Mouse (Mus musculus) lung, embryonic 14.5 days (tissue): ENCODE data around the gene Rps21. TPM values are rescaled to one million over a fixed set of nuclear protein-coding genes. Genes with fewer than 3 reads are reported as not detected.

Experiments
- ATAC-seq: fragments of 200-750 bp; cut with Nextera tagmentation; 2 replicates; pipeline ENCODE4 v1.8.0; 2017; ENCODE audit warnings: mild to moderate bottlenecking, moderate TSS enrichment, moderate library complexity; ENCODE audit not compliant: insufficient read depth
- DNase-seq: peaks from one replicate; pipeline ENCODE4 v3.0.0-alpha.2; 2015
- H3K27ac ChIP-seq: fragments of 300-500 bp; sonication (generic); 2 replicates; pipeline ENCODE4 v1.5.1; 2014; ENCODE audit warnings: low read depth, mild to moderate bottlenecking, moderate library complexity
- H3K27me3 ChIP-seq: fragments of 300-500 bp; sonication (generic); 2 replicates; pipeline ENCODE4 v1.6.1; 2014; ENCODE audit warnings: low read length, control low read depth; ENCODE audit not compliant: insufficient read depth
- H3K36me3 ChIP-seq: fragments of 300-500 bp; sonication (generic); 2 replicates; pipeline ENCODE4 v1.6.1; 2014; ENCODE audit warnings: control low read depth; ENCODE audit not compliant: insufficient read depth
- H3K4me1 ChIP-seq: fragments of 300-500 bp; sonication (generic); 2 replicates; pipeline ENCODE4 v1.6.1; 2014; ENCODE audit warnings: antibody characterized with exemption, control low read depth; ENCODE audit not compliant: insufficient read depth
- H3K4me2 ChIP-seq: fragments of 300-500 bp; sonication (generic); 2 replicates; pipeline ENCODE4 v1.6.1; 2014; ENCODE audit warnings: mild to moderate bottlenecking
- H3K4me3 ChIP-seq: fragments of 300-500 bp; sonication (generic); 2 replicates; pipeline ENCODE4 v1.5.1; 2014; ENCODE audit warnings: low read depth, low read length
- H3K9ac ChIP-seq: fragments of 300-500 bp; sonication (generic); 2 replicates; pipeline ENCODE4 v1.6.1; 2014
- H3K9me3 ChIP-seq: fragments of 300-500 bp; sonication (generic); 2 replicates; pipeline ENCODE4 v1.6.1; 2016; ENCODE audit warnings: low read depth, low read length, control low read depth
- CTCF ChIP-seq: IDR thresholded peaks from 2 replicates; pipeline ENCODE4 v1.5.1; 2016; ENCODE audit warnings: antibody characterized with exemption, low read depth
- WGBS: fragments of 180-500 bp; shearing (Covaris S2); extraction: QIAGEN DNeasy Blood & Tissue Kit; methylation state at CpG from one replicate; pipeline ENCODE4 v1.1.7; 2014; 5-methylcytosine and 5-hydroxymethylcytosine counted together
- polyA plus RNA-seq: library from polyadenylated mRNA; unstranded; fragments of >200 nt; fragmentation: Nextera tagmentation; extraction: Ambion mirVana; gene quantifications from 2 replicates; pipeline ENCODE4 v1.2.1, GENCODE M21; 2014

Gene Rps21
- polyA plus RNA-seq, 1 experiment from 2014 or later: 630 TPM

DNA sequence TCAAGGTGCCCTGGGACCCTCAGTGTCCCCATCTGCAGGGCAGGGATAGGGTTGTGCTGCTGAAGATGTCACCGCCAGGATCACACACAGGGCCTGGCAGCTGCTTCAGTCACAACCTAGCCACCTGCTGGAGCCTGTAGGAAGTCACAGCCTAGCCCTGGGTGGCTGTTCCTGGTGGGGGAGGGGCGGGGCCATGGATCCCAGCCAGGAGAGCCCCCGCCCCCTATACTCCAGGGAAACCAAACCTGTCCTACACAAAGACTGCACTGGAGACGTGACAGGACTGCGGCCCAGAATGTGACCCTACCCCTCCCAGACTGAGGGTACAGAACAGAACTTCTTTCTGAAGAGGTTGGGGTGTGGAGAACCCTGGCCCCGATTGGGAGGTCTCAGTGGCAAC is 34.9 kb upstream of the Rps21 start:
- Histone ChIP-seq H3K27me3 (peaks cover 25% of the 10 kb centered on the region), H3K4me2 (peak overlapping the region; percentile 92), H3K27ac (peak overlapping the region; percentile 70), H3K36me3 (no peaks in the 10 kb centered on the region), H3K9me3 (no peaks in the 10 kb centered on the region), H3K9ac (no peak overlapping the region; the same call in 1 of the 2 replicates), H3K4me1 (peaks cover 45% of the 10 kb centered on the region), H3K4me3 (peak overlapping the region; percentile 3; the same call in 1 of the 2 replicates)
- ATAC-seq (peak; percentile 23), DNase-seq (peak; percentile 71)
- 8% methylated on average over 6 of the region's 6 CpGs for WGBS
- TF ChIP-seq CTCF: peak; percentile 75

DNA sequence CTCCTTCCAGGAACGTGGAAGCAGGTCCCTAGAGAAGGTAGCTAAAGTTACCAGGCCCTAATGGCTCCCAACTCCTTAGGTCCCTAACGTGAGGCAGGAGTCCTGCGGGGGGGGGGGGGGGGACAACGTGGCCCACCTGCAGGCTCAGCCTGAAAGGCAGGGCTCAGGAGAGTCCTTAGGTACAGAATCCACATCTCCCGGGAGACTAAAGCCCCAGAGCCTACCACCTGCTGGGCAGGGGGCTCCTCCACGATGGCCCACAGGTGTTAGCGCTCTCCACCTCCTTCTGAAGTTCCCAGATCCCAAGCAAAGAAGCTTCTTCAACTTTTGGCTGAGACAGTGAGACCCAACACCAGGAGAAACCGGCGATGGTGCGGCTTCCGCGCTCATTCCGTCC is 32.5 kb upstream of the Rps21 start:
- no peak for TF ChIP-seq CTCF
- Histone ChIP-seq H3K36me3 (no peaks in the 10 kb centered on the region), H3K4me3 (peak overlapping the region; percentile 67), H3K9me3 (no peaks in the 10 kb centered on the region), H3K4me1 (peaks cover 43% of the 10 kb centered on the region), H3K9ac (peak overlapping the region; percentile 70), H3K27me3 (peaks cover 25% of the 10 kb centered on the region), H3K4me2 (peak overlapping the region; percentile 92), H3K27ac (peak overlapping the region; percentile 78)
- DNase-seq (no peak), ATAC-seq (no peak)
- WGBS: under 1% methylated on average over 13 of the region's 13 CpGs

DNA sequence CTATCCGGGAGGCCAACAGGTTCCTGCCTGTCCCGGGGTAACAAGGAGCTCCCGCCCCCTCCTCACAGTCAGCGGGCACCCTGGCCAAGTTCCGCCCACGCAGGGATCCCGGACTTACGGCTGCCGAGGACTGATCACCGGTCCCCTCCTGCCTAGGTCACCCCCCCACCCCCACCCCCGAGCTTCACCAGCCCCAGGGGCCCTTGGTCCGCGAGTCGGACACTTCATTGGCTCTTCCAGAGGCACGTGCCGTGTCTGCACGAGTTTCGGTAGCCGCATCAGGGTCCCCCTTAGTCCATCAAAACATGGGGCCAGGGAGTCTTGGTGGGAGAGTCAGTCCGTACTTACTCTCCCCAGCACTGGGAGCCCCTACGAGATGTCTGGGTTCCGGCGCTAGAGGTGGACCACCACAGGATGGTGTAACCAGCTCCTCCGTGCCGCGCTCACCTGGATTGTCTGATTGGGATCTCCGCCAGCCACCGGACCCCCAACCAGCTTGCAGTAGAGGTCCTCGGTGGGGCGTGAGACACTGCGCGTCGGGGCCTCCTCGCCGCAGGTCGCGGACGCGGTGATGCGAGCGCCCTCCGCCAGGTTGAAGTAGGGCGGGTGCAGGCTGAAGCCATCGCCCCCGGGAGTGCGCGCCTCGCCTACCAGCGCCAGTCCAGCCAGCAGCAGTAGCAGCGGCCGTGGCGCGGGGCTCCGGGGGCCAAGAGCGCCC is 32.0 kb upstream of the Rps21 start:
- WGBS: under 1% methylated on average over 55 of the region's 55 CpGs
- Histone ChIP-seq H3K36me3 (no peaks in the 10 kb centered on the region), H3K4me1 (peaks cover 42% of the 10 kb centered on the region), H3K4me2 (peak overlapping the region; percentile 92), H3K9ac (peak overlapping the region; percentile 70), H3K4me3 (peak overlapping the region; percentile 67), H3K27ac (peak overlapping the region; percentile 78), H3K27me3 (peaks cover 25% of the 10 kb centered on the region), H3K9me3 (no peaks in the 10 kb centered on the region)
- DNase-seq (peak; percentile 41), ATAC-seq (peak; percentile 15)
- TF ChIP-seq CTCF: no peak

DNA sequence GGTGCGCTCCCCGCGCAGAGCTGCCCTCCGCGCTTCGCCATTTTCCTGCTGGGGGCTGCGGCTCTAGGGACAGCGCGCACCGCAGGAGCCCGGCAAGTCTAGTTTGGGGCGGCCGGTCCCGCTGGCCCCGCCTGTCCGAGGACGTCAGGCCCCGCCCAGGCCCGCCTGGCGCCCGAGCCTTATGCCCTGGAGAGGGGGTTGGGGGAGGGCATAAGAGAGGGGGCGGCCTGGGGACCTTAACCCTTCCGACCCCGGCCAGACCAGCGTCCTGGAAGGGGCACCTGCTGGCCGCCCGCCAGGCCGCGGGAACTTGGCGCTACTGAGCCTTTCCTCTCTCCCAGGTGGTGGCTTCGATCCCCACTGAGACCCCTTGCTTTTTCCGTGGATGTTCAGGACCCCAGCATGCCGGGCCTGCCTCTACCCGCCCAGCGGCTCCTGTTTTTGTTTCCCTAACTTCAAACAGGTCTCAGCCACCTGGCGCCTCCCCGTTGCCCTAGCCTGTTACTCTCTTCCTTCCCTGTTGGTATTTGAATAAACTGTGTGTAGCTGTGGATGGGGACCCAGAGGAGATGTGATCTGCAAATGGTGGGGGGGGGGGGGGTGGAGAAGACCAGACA is 31.3 kb upstream of the Rps21 start, which contains the start of gene Lama5:
Gene Lama5, minus strand, starts transcription at position 98 of the 617 bp plus-strand sequence.
- peak; percentile 84 for DNase-seq
- H3K27ac ChIP-seq: peak within 1 kb of the TSS; percentile 78
- peaks cover 42% of the 10 kb centered on the region for H3K4me1 ChIP-seq
- peak within 1 kb of the TSS; percentile 70 for H3K9ac ChIP-seq
- peaks cover 25% of the 10 kb centered on the region for H3K27me3 ChIP-seq
- WGBS: under 1% methylated on average over 37 of the region's 37 CpGs
- peak; percentile 73 for ATAC-seq
- H3K4me2 ChIP-seq: peak within 1 kb of the TSS; percentile 92
- no peak for TF ChIP-seq CTCF
- H3K9me3 ChIP-seq: no peaks in the 10 kb centered on the region
- peak within 1 kb of the TSS; percentile 67 for H3K4me3 ChIP-seq
- no peaks in the 10 kb centered on the region for H3K36me3 ChIP-seq

DNA sequence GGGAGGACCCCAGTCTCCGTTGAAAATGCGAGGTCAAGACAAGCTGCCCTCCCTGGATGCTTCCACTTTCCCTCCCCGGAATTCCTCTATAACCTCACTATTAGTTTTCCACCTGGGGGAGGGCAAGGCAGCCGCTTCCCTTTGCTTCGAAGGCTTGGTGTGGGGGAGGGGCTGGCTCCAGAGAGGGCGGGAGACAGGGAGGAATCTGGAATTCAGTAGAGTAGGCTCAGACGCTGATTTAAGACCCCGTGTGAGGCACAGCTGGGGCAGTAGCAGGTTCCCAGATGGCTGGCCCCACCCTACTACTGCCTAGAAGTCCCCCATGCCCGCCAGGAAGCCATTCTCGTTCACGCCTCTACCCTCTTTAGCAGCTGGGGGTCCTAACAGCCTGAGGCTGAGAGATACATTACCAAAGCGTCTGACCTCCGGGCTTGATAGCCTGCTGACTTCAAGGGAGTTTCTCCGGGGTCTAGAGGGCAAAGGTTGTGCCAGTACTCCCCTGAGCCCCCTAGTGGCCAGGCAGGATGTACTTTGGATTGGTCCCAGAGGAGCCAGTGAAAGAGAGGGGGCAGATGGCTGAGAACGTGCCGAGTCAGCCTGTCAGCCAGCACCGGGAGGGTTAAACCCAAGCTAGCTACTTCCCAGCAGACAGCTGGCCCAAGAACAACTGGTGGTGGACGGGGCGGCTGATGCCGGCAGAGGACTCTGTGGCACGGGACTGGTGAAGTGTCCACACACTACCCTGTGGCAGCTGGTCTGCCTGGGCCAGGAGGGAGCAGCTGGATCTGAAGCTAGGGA is 29.7 kb upstream of the Rps21 start:
- Histone ChIP-seq H3K4me3 (peak overlapping the region; percentile 11), H3K4me2 (peak overlapping the region; percentile 53), H3K27me3 (peaks cover 25% of the 10 kb centered on the region), H3K9ac (no peak overlapping the region), H3K9me3 (no peaks in the 10 kb centered on the region), H3K4me1 (peaks cover 28% of the 10 kb centered on the region), H3K36me3 (no peaks in the 10 kb centered on the region), H3K27ac (peak overlapping the region; percentile 69; the same call in 1 of the 2 replicates)
- TF ChIP-seq CTCF: peak; percentile 84
- ATAC-seq (peak; percentile 28), DNase-seq (peak; percentile 74)
- WGBS: 2% methylated on average over 21 of the region's 21 CpGs

DNA sequence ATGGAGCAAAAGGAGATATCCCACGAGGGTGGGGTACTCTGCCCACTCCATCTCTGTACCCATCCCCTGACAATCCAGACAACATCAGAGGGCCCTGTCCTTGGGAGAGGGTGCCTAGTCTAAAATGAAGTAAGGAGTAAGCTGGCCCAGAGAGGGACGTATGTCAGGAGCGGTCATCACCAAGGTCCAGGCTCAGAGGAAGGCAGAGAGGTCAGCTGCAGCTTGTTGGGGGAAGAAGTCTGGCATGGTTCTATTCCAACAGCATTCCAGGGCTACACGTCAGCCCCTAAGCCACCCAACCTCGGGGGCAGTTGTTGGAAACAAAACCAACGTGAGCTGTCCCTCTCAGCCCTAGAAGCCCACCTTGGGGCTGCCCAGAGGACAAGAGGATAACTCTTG is 29.1 kb upstream of the Rps21 start:
- Histone ChIP-seq H3K9ac (no peak overlapping the region), H3K27ac (peak overlapping the region; percentile 69; the same call in 1 of the 2 replicates), H3K27me3 (peaks cover 25% of the 10 kb centered on the region), H3K9me3 (no peaks in the 10 kb centered on the region), H3K36me3 (no peaks in the 10 kb centered on the region), H3K4me3 (no peak overlapping the region), H3K4me2 (peak overlapping the region; percentile 53), H3K4me1 (peaks cover 22% of the 10 kb centered on the region)
- no peak for DNase-seq
- ATAC-seq: no peak; the same call in 1 of the 2 replicates
- TF ChIP-seq CTCF: no peak
- 31% methylated on average over 6 of the region's 6 CpGs for WGBS
